Mouse (Mus musculus): ENCODE data around the gene Fam19a5. TPM values are rescaled to one million over a fixed set of nuclear protein-coding genes. Genes with fewer than 3 reads are reported as not detected.

Fam19a5 gene
- polyA plus RNA-seq, 1 experiment from 2014 or later, result 0.91 TPM

- DNase-seq (ENCODE audit: low spot score), result no peak
Observed at GRCm38 (mm10) chr15:87723455-87723986, 179.4 kb downstream of the Fam19a5 start.

DNA sequence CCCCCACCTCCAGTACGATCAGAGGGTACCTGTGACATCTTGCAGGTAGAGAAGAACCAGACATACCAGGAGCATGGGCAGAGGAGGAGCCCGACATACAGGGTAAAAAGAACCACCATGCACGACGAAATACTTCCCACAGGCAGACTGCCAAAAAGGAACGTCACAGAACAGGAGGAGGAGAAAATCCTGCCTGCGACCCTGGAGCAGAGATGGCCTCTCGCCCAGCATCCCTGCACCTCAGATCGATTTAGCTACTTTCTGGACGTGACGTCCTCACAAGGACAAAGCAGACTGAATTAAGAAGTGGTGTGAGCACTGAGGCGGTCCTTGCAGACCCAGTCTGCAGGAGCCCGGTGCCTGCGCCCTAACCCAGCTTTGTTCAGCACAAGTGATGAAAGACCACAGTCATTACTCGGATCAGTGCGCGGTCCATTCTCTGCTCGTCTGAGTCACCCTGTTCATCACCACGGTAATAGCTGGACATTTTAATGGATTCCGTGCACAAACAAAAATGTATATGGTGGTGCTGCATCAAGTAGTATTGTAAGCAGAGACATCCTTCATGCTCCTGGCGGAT, 182.6 kb downstream of the Fam19a5 start:
- no peak for DNase-seq (ENCODE audit: low spot score)

- no peak for DNase-seq (ENCODE audit: low spot score)
Observed at GRCm38 (mm10) chr15:87736345-87736744, 192.2 kb downstream of the Fam19a5 start.

DNA sequence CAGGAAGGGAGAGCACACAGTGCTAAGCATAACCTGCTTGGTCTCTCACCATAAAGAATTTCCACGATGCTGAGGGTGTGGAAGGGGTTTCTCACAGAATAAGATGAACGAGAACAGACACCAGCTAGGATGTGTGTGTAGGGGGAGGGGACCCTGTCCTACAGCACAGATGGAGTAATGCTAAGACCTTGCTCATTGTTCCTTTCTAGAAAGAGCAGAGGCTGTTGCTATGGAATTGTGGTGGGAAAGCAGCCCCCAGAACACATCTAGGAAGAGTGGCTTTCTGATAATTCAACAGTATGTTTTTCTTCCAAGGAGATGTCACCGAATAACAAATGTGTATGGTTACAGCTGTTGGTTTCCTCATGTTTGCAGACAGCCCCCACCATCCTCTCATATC, 211.4 kb downstream of the Fam19a5 start:
- no peak for DNase-seq (ENCODE audit: low spot score)

GRCm38 (mm10) chr15:87765876-87766275, 221.8 kb downstream of the Fam19a5 start:
- no peak for DNase-seq (ENCODE audit: low spot score)

- no peak for DNase-seq (ENCODE audit: low spot score)
Observed at GRCm38 (mm10) chr15:87773955-87774354, 229.9 kb downstream of the Fam19a5 start.

DNA sequence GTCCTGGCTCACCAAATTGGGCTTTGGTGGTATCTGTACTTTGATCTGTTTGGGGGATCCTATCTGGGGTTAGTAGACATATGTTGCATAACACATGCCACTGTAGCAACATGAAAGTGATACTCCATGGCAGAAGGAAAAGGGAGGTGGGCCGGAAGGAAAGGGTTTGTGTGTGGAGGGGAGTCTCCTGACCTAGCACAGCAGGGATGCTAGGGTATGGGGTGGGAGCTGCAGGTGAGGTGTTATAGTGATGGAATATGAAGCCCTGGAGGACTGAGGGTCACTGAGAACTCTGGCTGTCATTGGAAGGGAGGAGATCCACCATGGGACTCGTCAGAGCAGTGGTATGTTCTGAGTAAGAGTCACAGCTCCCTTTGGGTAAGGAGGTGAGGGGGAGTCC, 239.2 kb downstream of the Fam19a5 start:
- no peak for DNase-seq (ENCODE audit: low spot score)

DNA sequence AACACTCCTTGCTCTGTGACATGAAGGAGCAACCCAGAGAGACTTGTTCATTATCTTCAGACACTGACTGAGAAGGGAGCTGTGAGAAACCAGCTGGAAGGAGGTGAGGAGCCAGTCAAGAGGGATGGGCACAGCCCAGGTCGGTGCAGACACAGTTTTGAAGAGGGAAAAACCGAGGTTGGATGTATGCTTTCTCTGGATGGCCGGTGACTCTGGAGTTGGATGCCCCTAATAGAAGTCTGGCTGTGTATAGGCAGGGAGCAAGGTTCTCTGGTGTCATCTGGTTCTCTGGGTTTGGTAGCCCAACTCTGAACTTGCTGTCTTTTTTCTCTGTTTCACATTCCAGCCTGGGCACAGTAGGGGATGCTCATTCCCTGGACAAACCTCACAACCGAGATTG, 245.6 kb downstream of the Fam19a5 start:
- DNase-seq (ENCODE audit: low spot score), result no peak

DNA sequence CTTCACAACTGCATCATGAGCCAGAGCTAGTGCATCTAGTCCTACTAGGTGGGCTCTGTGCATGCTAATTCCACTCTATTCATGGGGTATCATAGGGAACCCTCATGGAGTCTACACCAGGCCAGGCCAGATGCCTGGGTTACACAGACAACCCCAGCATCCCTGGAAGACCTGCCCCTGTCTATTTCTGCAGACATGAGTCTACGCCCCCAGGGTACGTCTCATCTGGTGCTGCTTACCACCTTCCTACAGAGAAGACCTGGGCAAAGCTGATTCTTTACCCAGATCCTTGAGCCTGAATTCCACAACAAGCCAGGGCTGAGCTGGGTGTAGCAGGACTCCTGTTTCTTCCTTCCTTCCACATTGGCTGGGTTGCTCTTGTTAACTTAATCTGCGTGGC, 249.6 kb downstream of the Fam19a5 start:
- DNase-seq (ENCODE audit: low spot score), result no peak

- DNase-seq (ENCODE audit: low spot score), result no peak
Observed at GRCm38 (mm10) chr15:87796571-87796970, 252.5 kb downstream of the Fam19a5 start.

Small RNAs within 50 kb of the gene (microRNA-seq; reads per million reads assigned to microRNA genes)
- not detected for gene Mir6393 (ENCODE audit: borderline number of aligned reads)

All from thymus, postnatal 0 days (tissue).